Mouse (Mus musculus) kidney, adult 2 months (tissue): ENCODE data around the gene Pou3f1.

Experiments
- CTCF ChIP-seq: fragments of 200-500 bp; conservative IDR thresholded peaks from 2 replicates; pipeline ENCODE4 v1.5.1; 2011; ENCODE audit warnings: low read depth, mild to moderate bottlenecking, control low read depth, low read length, moderate library complexity, mixed read lengths; ENCODE audit not compliant: insufficient read depth, insufficient read length
- POLR2A ChIP-seq: fragments of 200-500 bp; IDR thresholded peaks from one replicate; pipeline ENCODE4 v1.6.1; 2011; ENCODE audit warnings: low read depth, low read length, control low read depth

- TF ChIP-seq CTCF (no peak), POLR2A (no peak)
Observed at GRCm38 (mm10) chr4:124658412-124658851, 1.8 kb downstream of the Pou3f1 start.
